Mouse (Mus musculus) liver, adult 2 months (tissue): ENCODE measurements around the gene Scyl2. TPM values are rescaled to one million over a fixed set of nuclear protein-coding genes. Genes with fewer than 3 reads are reported as not detected.
A peak's percentile ranks its signal among the peaks of the same experiment; 100 is the strongest.

Experiments
- DNase-seq: peaks from one replicate; pipeline ENCODE4 v3.0.0-alpha.2; 2011; ENCODE audit warnings: low read depth, low spot score; ENCODE audit errors: extremely low read depth
- H3K27ac ChIP-seq: fragments of 200-500 bp; replicated peaks from 2 replicates; pipeline ENCODE4 v1.5.1; 2012; ENCODE audit warnings: low read depth, mild to moderate bottlenecking, control low read depth, inconsistent platforms, low read length; ENCODE audit not compliant: insufficient read depth
- H3K27me3 ChIP-seq: fragments of 200-500 bp; 2 replicates; pipeline ENCODE4 v1.6.1; 2012; ENCODE audit warnings: mild to moderate bottlenecking, moderate library complexity, low read length, inconsistent platforms; ENCODE audit not compliant: control insufficient read depth, insufficient read depth
- H3K36me3 ChIP-seq: fragments of 200-500 bp; 2 replicates; pipeline ENCODE4 v1.6.1; 2012; ENCODE audit warnings: low read length, inconsistent platforms; ENCODE audit not compliant: control insufficient read depth, insufficient read depth
- H3K4me1 ChIP-seq: fragments of 200-500 bp; 2 replicates; pipeline ENCODE4 v1.6.1; 2011; ENCODE audit warnings: low read length; ENCODE audit not compliant: control insufficient read depth, insufficient read depth
- H3K4me3 ChIP-seq: fragments of 200-500 bp; 2 replicates; pipeline ENCODE4 v1.5.1; 2011; ENCODE audit warnings: low read depth, mild to moderate bottlenecking, control low read depth, low read length, moderate library complexity; ENCODE audit not compliant: insufficient read depth
- H3K79me2 ChIP-seq: fragments of 200-500 bp; 2 replicates; pipeline ENCODE4 v1.6.1; 2012; ENCODE audit warnings: inconsistent platforms, mild to moderate bottlenecking, low read length, moderate library complexity; ENCODE audit not compliant: control insufficient read depth, insufficient read depth
- H3K9ac ChIP-seq: fragments of 200-500 bp; 2 replicates; pipeline ENCODE4 v1.6.1; 2012; ENCODE audit warnings: low read depth, mild to moderate bottlenecking, control low read depth, inconsistent platforms, low read length
- CTCF ChIP-seq: fragments of 200-500 bp; IDR thresholded peaks from 2 replicates; pipeline ENCODE4 v1.5.1; 2011; ENCODE audit warnings: low read depth, low read length, control low read depth
- POLR2A ChIP-seq: fragments of 200-500 bp; IDR thresholded peaks from 2 replicates; pipeline ENCODE4 v1.6.1; 2011; ENCODE audit warnings: low read length, control low read depth; ENCODE audit not compliant: insufficient read depth; ENCODE audit errors: extremely low read depth
- WGBS: fragments of 180-500 bp; shearing (Covaris S2); methylation state at CpG from one replicate; pipeline ENCODE4 v1.1.7; 2018; 5-methylcytosine and 5-hydroxymethylcytosine counted together
- polyA plus RNA-seq: library from polyadenylated mRNA; depleted of rRNA; stranded (reverse); fragments of >200 nt; gene quantifications from 2 replicates; pipeline ENCODE4 v1.2.3, GENCODE M21; 2012; rRNA removed
- total RNA-seq: library from RNA; depleted of rRNA; stranded (reverse); fragments of >200 nt; gene quantifications from 2 replicates; pipeline ENCODE4 v1.2.3, GENCODE M21; 2014; rRNA removed

Scyl2 gene
- total and polyA plus RNA-seq, 2 experiments, result 11.3 to 18.4 TPM

- Histone ChIP-seq H3K27ac (peak overlapping the region; percentile 78), H3K79me2 (no peaks in the 10 kb centered on the region), H3K4me3 (no peak overlapping the region), H3K27me3 (no peaks in the 10 kb centered on the region), H3K36me3 (peaks cover 16% of the 10 kb centered on the region), H3K4me1 (peaks cover 23% of the 10 kb centered on the region), H3K9ac (no peak overlapping the region)
- TF ChIP-seq CTCF (no peak), POLR2A (no peak)
- DNase-seq, result no peak
- WGBS, result 49% methylated on average over 4 of the region's 4 CpGs
These were observed 91.8 kb downstream of the Scyl2 start for GRCm38 (mm10) chr10:89594309-89594708.

- Histone ChIP-seq H3K79me2 (no peaks in the 10 kb centered on the region), H3K36me3 (peaks cover 26% of the 10 kb centered on the region), H3K4me1 (peaks cover 17% of the 10 kb centered on the region), H3K27ac (no peak overlapping the region), H3K27me3 (no peaks in the 10 kb centered on the region), H3K4me3 (no peak overlapping the region), H3K9ac (no peak overlapping the region)
- DNase-seq, result peak; percentile 58
- TF ChIP-seq CTCF, result no peak
- TF ChIP-seq POLR2A, result no peak
- WGBS, result 64% methylated on average over 4 of the region's 4 CpGs
These were observed 93.3 kb downstream of the Scyl2 start for GRCm38 (mm10) chr10:89592797-89593196.

GRCm38 (mm10) chr10:89589877-89590276, 96.2 kb downstream of the Scyl2 start:
- Histone ChIP-seq H3K27me3 (no peaks in the 10 kb centered on the region), H3K4me1 (peaks cover 10% of the 10 kb centered on the region), H3K36me3 (peaks cover 27% of the 10 kb centered on the region), H3K27ac (no peak overlapping the region), H3K4me3 (no peak overlapping the region), H3K9ac (no peak overlapping the region), H3K79me2 (no peaks in the 10 kb centered on the region)
- no peak for DNase-seq
- WGBS, result 98% methylated on average over 1 of the region's 1 CpGs
- TF ChIP-seq CTCF (no peak), POLR2A (no peak)

Other genes with a start within 250 kb of the Scyl2 start
- gene Gas2l3, start 242.3 kb downstream of the Scyl2 start, total RNA-seq, result 1.2 and 1.9 TPM in 2 replicates
- gene Gas2l3, start 242.3 kb downstream of the Scyl2 start, polyA plus RNA-seq, result 0.29 and 0.38 TPM in 2 replicates
- 131 and 168 TPM in 2 replicates for gene Nr1h4, start 152.7 kb downstream of the Scyl2 start, total RNA-seq
- 52.2 and 58.4 TPM in 2 replicates for gene Nr1h4, start 152.7 kb downstream of the Scyl2 start, polyA plus RNA-seq
- gene Slc17a8, start 65.0 kb downstream of the Scyl2 start, total RNA-seq, result 2.9 and 3.3 TPM in 2 replicates
- 1.1 TPM in 2 replicates for gene Slc17a8, start 65.0 kb downstream of the Scyl2 start, polyA plus RNA-seq
- 14.2 and 19.6 TPM in 2 replicates for gene Actr6, start 46.0 kb upstream of the Scyl2 start, total RNA-seq
- 1.4 and 1.8 TPM in 2 replicates for gene Actr6, start 46.0 kb upstream of the Scyl2 start, polyA plus RNA-seq
- 38.6 and 40.8 TPM in 2 replicates for gene Uhrf1bp1l, start 58.7 kb upstream of the Scyl2 start, total RNA-seq
- 16.0 and 16.5 TPM in 2 replicates for gene Uhrf1bp1l, start 58.7 kb upstream of the Scyl2 start, polyA plus RNA-seq
- gene Anks1b, start 187.2 kb upstream of the Scyl2 start, total RNA-seq, result under 0.01 TPM in 1 of 2 replicates, not detected in the other
- gene Anks1b, start 187.2 kb upstream of the Scyl2 start, polyA plus RNA-seq, result not detected in 2 replicates